Mouse (Mus musculus): Measurements from ENCODE around the gene Samt4.
"Not testable (repeated sequence)": the region's sequence is repeated elsewhere in the genome, so short reads cannot be mapped to it uniquely, and the experiment has no call there.

Samt4 gene

DNA sequence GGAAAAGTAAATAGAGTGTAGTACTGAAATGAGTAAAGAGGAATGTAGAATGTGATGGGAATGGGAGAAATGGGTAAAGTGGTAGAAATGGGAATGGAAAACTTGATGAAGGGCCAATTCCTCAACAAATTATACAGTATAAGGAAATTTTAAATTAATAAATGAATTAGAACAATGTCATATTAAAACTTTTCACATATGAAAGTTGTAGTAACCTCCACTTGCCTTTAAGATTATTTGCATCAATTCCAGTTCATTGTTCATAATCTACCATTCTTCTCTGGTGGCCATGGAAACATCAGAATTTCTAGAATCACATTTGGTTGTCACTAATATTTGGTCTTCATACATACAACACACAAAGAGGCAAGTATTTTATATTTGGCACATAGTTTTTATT is at the start of gene Samt4:
TSS of gene Samt4 (plus strand) at position 301 of the 400 bp plus-strand sequence.
- in situ Hi-C loops (cut with MseI, MboI) = no loop called here

GRCm38 (mm10) chrX:154443696-154444095 is 38.1 kb upstream of the Samt4 start:
- in situ Hi-C loops (cut with MseI, MboI) = not testable (repeated sequence)

DNA sequence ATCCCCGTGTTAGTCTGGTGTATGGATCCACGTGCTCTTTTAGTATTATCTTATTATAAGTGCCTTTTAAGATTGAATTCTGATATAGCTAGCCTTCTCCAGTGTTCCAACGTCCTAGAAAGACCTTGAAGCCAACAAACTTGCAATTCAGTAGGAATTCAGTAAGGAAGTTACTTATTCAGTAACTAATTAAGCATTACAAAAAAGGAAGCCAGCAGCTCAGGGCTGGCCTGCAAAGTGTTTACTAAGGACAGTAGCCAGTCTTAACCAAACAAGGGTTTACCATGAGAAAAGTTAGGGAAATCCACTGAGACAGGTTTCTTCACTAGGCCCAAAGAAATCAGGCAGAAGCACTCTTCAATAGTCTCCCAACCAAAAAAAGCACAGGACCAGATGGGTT is 13.4 kb upstream of the Samt4 start:
- in situ Hi-C loops (cut with MseI, MboI) = not testable (repeated sequence)

Measured in mouse trophoblast stem cell (cell line).